Mouse (Mus musculus) hematopoietic stem cell, adult 5-6 weeks (primary cell): Measurements from ENCODE around the gene Olfr1245. TPM values are rescaled to one million over a fixed set of nuclear protein-coding genes. Genes with fewer than 3 reads are reported as not detected.
"Not testable (repeated sequence)": the region's sequence is repeated elsewhere in the genome, so short reads cannot be mapped to it uniquely, and the experiment has no call there.

Source experiments
- ATAC-seq, 2 experiments: fragments of 125-278 bp in 1 of 2; replicated peaks in 1 of 2; 2 replicates each; pipeline ENCODE4 v1.8.0; 2016 to 2017; ENCODE audit warnings: inconsistent platforms in 2 of 2, mild to moderate bottlenecking in 2 of 2, moderate number of reproducible peaks in 2 of 2, low read depth in 1 of 2, moderate TSS enrichment in 1 of 2; ENCODE audit not compliant: low FRiP score in 2 of 2, poor library complexity in 2 of 2, severe bottlenecking in 2 of 2, insufficient read depth in 1 of 2, low TSS enrichment in 1 of 2
- total RNA-seq: library from RNA; stranded (forward); fragments of 172-1452, 232-1000 nt; gene quantifications from 2 replicates; pipeline ENCODE4 v1.2.3, GENCODE M21; 2017

The Olfr1245 gene
- total RNA-seq: not detected in 2 replicates

GRCm38 (mm10) chr2:89578347-89578746 is at the start of gene Olfr1245:
Gene Olfr1245 (minus strand): TSS chr2:89578447.
- no peak for ATAC-seq

DNA sequence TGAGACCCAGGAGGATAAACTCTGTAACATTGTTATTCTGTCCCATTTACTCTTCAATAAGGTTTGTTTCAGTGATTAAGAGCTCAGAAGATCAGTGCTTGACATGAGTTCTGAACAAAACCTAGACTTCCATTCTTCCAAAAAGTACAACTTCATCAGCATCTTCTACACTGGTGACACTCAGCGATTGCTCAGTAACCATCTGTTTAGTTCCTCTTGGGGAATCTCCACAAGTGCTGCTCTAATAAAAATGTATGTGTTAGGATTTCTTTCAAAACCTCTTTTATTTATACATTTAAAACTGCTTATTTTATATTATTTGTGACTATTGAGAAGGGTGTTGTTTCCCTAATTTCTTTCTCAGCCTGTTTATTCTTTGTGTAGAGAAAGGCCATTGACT is 39.9 kb upstream of the Olfr1245 start, which contains the start of gene Olfr1248:
Olfr1248 (minus strand) TSS at position 101 of the 400 bp plus-strand sequence.
- not testable (repeated sequence) for ATAC-seq

DNA sequence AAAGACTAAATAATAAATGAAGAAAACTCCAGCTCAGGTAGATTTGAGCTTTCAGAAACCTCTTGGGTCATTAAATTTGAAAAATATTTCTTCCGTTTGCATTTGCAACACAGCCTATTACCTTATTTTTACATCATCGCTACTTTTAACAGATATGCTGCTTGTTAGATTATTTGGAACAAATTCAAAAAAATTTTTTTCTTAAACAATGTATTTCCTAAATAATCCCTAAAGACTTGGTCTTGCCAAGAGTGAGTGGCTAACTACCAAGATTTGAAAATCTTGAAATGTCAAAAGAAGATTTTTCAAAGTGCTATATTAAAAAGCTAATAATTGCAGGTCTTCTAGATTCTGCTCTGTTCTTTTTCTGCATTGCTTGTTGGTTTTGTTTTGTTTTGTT is 35.8 kb upstream of the Olfr1245 start, which contains the start of gene Olfr1247:
Olfr1247 (minus strand) TSS at position 101 of the 400 bp plus-strand sequence.
- no peak for ATAC-seq

DNA sequence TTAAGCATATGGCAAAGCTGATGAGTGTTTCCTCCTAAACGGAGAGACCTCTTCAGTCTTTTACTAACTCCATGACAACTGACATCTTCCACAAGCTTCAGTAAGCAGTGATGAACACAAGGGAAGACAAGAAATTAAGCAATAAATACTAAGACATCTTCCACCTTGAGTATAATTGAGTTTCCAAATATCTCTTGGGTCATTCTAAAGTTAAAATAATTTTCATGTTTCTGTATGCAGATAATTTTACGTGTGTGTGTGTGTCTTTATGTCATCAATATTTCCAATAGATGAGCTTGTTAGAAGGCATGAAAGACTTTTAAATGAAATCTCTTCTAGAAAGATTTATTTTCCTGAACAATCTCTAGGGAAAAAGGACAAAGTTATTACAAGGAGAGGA is 14.8 kb upstream of the Olfr1245 start, which contains the start of gene Olfr1246:
Olfr1246 (minus strand) TSS at position 101 of the 400 bp plus-strand sequence.
- no peak for ATAC-seq

DNA sequence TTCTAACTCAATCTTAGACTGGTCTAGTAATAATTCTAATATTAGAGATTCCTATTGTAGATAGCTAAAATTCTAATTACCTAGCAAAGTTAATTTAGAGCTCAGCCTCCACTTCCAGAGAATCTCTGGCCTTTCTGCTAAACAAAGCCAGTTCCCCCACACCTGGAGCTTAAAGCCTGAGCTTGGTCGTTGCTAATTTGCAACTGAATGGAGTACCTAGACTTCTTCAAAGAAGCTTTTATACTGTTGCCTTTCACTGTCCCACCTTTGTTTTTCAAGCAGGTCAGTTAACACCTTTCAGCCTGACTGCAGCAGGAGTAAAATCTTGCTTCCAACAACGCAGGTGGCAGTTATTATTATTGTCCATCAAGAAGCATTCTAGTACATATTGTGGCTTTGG is 15.5 kb downstream of the Olfr1245 start:
- not testable (repeated sequence) for ATAC-seq

DNA sequence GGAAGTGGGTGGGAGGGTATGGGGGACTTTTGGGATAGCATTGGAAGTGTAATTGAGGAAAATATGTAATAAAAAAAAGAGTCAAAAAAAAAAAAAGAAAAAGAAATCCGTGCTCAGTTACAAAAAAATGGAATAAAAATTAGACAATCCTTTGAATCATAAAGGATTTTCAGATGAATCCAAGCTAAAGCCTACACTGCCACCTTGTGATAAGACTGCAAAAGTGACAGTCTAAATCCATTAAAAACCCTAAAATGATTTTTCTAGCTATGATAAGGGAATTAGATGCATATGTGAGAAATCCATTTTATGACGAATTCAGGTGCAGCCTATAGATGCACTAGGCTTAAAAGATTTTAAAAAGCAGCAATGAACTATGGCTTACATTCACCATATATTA is 33.7 kb downstream of the Olfr1245 start:
- ATAC-seq: no peak

DNA sequence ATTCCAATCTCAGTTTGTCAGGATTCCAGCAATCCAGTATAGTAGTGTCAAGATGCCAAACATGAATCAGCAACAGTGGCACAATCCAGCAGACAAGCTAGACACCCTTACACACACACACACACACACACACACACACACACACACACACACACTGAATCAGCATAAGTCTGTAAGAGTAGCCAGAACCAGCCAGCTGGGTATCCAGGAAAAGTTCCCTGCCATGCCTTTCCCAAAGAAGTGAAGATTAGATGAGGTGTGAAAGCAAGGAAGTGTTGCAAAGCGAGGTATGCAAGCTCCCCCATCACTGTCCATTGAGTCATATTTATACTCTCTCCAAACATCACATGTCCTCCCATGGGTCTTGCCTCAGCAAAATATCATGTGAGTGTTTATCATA is 38.3 kb downstream of the Olfr1245 start:
- no peak for ATAC-seq

DNA sequence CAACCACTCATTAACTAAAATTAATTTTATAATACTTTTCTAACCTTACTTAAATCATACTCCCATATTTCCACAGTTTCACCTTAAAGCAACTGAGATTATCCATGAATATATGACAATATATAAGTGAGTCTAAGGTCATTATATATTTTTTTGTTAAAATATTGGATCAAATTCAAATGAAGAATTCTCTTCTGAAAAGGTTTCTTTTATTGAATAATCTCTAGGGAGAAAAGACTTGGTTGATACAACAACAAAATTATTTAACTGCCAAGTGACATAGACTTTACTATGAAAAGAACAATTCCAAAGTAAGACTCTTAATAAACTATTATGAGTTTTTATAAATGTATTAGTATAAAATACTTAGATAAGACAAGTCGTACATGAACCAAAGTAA is 46.9 kb downstream of the Olfr1245 start, which contains the start of gene Olfr1243:
Olfr1243 (minus strand) TSS at position 101 of the 400 bp plus-strand sequence.
- ATAC-seq: no peak

Other genes with a start within 250 kb of the Olfr1245 start
- gene Olfr1232, start 248.8 kb downstream of the Olfr1245 start, total RNA-seq: not detected in 2 replicates
- not detected in 2 replicates for gene Olfr1233, start 236.0 kb downstream of the Olfr1245 start, total RNA-seq
- not detected in 2 replicates for gene Olfr1234, start 213.6 kb downstream of the Olfr1245 start, total RNA-seq
- gene Olfr1238, start 168.8 kb downstream of the Olfr1245 start, total RNA-seq: not detected in 2 replicates
- not detected in 2 replicates for gene Olfr1239, start 158.0 kb downstream of the Olfr1245 start, total RNA-seq
- gene Olfr1240, start 135.4 kb downstream of the Olfr1245 start, total RNA-seq: not detected in 2 replicates
- gene Olfr1241, start 91.3 kb downstream of the Olfr1245 start, total RNA-seq: not detected in 2 replicates
- gene Olfr1242, start 80.1 kb downstream of the Olfr1245 start, total RNA-seq: not detected in 2 replicates
- gene Olfr1243, start 47.0 kb downstream of the Olfr1245 start, total RNA-seq: not detected in 2 replicates
- not detected in 2 replicates for gene Olfr1246, start 14.7 kb upstream of the Olfr1245 start, total RNA-seq
- not detected in 2 replicates for gene Olfr1247, start 35.7 kb upstream of the Olfr1245 start, total RNA-seq
- not detected in 2 replicates for gene Olfr1248, start 39.8 kb upstream of the Olfr1245 start, total RNA-seq
- not detected in 2 replicates for gene Olfr1249, start 56.5 kb upstream of the Olfr1245 start, total RNA-seq
- not detected in 2 replicates for gene Olfr1250, start 83.0 kb upstream of the Olfr1245 start, total RNA-seq
- not detected in 2 replicates for gene Olfr1251, start 93.5 kb upstream of the Olfr1245 start, total RNA-seq
- not detected in 2 replicates for gene Olfr1252, start 146.6 kb upstream of the Olfr1245 start, total RNA-seq
- gene Olfr1253, start 178.6 kb upstream of the Olfr1245 start, total RNA-seq: not detected in 2 replicates
- gene Olfr1254, start 215.2 kb upstream of the Olfr1245 start, total RNA-seq: not detected in 2 replicates
- gene Olfr1255, start 233.6 kb upstream of the Olfr1245 start, total RNA-seq: not detected in 2 replicates